Mouse (Mus musculus) lung, postnatal 36 days (tissue): ENCODE measurements around the gene Anapc15.

Experiments
- DNase-seq: peaks from one replicate; pipeline ENCODE4 v3.0.0; 2022; ENCODE audit warnings: mixed read lengths

Gene Anapc15

GRCm38 (mm10) chr7:101851689-101852088, 11.8 kb upstream of the Anapc15 start:
- DNase-seq, result no peak

- DNase-seq, result no peak
These were observed 10.7 kb upstream of the Anapc15 start for GRCm38 (mm10) chr7:101852846-101853245.

- no peak for DNase-seq
These were observed 9.7 kb upstream of the Anapc15 start for GRCm38 (mm10) chr7:101853816-101854215.

- no peak for DNase-seq
These were observed 6.4 kb upstream of the Anapc15 start, which contains the start of gene Folr2 for GRCm38 (mm10) chr7:101857094-101857493. Folr2 (minus strand) TSS chr7:101857194.

- peak; percentile 45 for DNase-seq
These were observed 5.2 kb upstream of the Anapc15 start for GRCm38 (mm10) chr7:101858362-101858761.

GRCm38 (mm10) chr7:101860978-101861377, 2.5 kb upstream of the Anapc15 start:
- no peak for DNase-seq

GRCm38 (mm10) chr7:101862291-101862690, 1.2 kb upstream of the Anapc15 start:
- no peak for DNase-seq

GRCm38 (mm10) chr7:101866491-101867265, 3.2 kb downstream of the Anapc15 start:
- DNase-seq, result no peak

GRCm38 (mm10) chr7:101867482-101867881, 4.0 kb downstream of the Anapc15 start:
- no peak for DNase-seq

- no peak for DNase-seq
These were observed 5.0 kb downstream of the Anapc15 start for GRCm38 (mm10) chr7:101868241-101869162.

- no peak for DNase-seq
These were observed 5.6 kb downstream of the Anapc15 start for GRCm38 (mm10) chr7:101869163-101869500.

GRCm38 (mm10) chr7:101870629-101871028, 7.1 kb downstream of the Anapc15 start, which contains the start of gene Folr1:
Folr1 (minus strand) TSS chr7:101870788.
- no peak for DNase-seq

- DNase-seq, result no peak
These were observed 7.8 kb downstream of the Anapc15 start for GRCm38 (mm10) chr7:101871296-101871695.

- no peak for DNase-seq
These were observed 12.5 kb downstream of the Anapc15 start for GRCm38 (mm10) chr7:101875978-101876377.

- no peak for DNase-seq
These were observed 17.3 kb downstream of the Anapc15 start for GRCm38 (mm10) chr7:101880855-101881254.

- DNase-seq, result no peak
These were observed 19.1 kb downstream of the Anapc15 start for GRCm38 (mm10) chr7:101882413-101883154.

GRCm38 (mm10) chr7:101884160-101884559, 20.6 kb downstream of the Anapc15 start:
- DNase-seq, result no peak

GRCm38 (mm10) chr7:101886274-101886673, 22.8 kb downstream of the Anapc15 start:
- DNase-seq, result no peak

GRCm38 (mm10) chr7:101888460-101888859, 24.9 kb downstream of the Anapc15 start:
- DNase-seq, result no peak

GRCm38 (mm10) chr7:101895695-101896094, 32.2 kb downstream of the Anapc15 start:
- DNase-seq, result no peak

GRCm38 (mm10) chr7:101896104-101897066, 32.9 kb downstream of the Anapc15 start:
- peak; percentile 99 for DNase-seq
